Mouse (Mus musculus) adrenal gland, postnatal 14 days (tissue): Measurements from ENCODE around the gene Rassf3. TPM values are rescaled to one million over a fixed set of nuclear protein-coding genes. Genes with fewer than 3 reads are reported as not detected.

Experiments used
- DNase-seq: peaks from one replicate; pipeline ENCODE4 v3.0.0; 2021; ENCODE audit warnings: mixed read lengths
- total RNA-seq: library from RNA; stranded (reverse); gene quantifications from 2 replicates; pipeline ENCODE4 v1.2.3, GENCODE M21; 2021

Gene Rassf3
- total RNA-seq, 1 experiment from 2014 or later, result 40.1 TPM

DNA sequence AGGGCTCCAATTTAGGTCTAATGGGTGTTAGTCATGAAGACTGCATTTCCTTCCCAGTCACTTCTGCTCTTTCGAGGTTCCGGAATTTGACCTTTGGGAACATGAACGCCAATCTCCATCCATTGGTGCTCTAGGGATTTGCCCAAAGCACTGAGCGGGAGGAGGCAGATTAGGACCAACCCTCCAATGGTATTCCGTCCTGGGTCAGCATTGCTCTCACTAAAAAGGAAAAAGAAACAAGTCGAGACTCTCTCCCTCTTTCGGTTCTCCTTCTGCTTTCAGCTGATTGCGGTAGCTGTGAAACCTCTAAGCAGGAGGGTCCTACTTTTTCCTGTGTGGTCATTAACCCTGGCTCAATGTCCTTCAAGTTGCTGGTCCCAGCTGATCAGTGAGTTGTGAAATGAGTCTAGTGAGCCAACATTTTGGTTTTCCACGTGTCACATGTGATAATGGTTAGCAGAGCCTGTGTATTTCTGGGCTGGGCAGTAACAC lies 110.3 kb downstream of the Rassf3 start:
- peak; percentile 63 for DNase-seq

DNA sequence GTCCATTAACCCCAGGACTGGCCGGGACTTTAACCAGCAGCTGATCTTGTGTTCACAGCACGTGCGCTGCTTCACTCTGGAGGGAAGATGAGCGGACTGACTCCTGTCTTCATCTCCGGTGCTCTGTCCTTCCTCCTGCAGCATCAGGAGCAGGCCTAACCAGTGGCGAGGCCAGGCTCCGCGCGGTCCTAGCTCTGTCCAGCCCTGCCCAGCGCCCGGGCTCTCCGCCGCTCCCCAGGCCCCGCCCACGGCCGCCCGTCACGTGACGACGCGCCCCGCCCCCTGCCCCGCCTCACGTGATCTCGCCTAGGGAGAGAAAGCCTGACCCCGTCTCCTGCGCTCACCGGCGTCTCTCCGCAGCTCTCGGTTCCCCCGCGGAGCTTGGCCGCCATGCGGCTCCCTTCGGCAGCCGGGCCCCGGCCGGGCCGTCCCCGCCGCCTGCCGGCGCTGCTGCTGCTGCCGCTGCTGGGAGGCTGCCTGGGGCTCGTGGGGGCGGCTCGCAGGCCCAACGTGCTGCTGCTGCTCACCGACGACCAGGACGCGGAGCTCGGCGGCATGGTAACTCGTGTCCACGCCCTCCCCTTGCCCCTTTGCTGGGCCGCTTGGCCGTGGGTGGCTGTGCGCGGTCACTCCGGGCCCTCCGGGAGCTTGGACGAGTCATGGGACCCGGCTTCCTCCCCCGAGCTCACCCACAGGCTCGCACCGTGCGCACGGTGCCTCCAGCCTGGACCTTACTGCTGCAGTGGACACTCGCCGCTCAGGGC lies 111.2 kb downstream of the Rassf3 start, which contains the start of gene Gns:
Gene Gns, plus strand, starts transcription at position 290 of the 764 bp plus-strand sequence.
- peak; percentile 97 for DNase-seq

DNA sequence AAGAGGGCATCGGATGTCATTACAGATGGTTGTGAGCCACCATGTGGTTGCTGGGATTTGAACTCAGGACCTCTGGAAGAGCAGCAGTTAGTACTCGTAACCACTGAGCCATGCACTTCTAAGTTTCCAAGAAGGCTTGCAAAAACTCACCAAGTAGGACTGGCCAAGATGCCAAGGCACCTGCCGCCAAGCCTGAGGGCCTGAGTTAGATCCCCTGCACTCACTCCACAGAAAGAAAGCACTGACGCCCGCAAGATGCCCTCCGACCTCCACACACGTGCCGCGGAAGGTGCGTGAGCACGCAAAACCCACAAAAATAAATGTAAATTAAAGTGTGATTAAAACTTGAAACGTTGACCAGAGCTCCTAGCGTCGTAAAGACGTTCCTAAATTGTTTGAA lies 111.8 kb downstream of the Rassf3 start:
- DNase-seq, result no peak

DNA sequence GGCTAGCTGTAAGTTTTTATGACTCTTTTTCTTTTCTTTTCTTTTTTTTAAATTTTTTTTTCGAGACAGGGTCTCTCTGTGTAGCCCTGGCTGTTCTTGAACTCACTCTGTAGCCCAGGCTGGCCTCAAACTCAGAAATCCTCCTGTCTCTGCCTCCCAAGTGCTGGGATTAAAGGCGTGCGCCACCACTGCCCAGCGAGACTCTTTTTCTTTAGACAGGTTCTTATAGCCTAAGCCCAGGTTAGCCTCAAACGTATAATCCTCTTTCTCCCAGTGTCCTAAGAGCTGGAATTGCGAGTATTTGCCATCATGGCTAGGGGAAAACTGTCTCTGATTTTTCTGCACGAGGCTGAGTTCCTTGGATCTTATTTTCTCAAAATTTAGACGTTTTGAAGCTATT lies 112.9 kb downstream of the Rassf3 start:
- no peak for DNase-seq

DNA sequence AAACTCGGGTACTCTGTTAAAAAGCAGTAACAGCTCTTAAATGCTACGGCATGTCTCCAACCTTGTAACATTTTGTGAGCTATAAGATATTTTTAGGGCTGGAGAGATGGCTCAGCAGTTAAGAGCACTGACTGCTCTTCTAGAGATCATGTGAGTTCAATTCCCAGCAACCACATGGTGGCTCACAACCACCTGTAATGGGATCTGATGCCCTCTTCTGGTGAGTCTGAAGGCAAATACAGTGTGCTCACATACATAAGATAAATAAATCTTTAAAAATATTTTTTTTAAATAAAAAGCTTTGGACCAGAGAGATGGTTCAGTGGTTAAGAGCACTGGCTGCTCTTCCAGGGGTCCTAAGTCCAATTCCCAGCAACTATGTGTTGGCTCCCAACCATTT lies 115.8 kb downstream of the Rassf3 start:
- no peak for DNase-seq

Other genes starting within 250 kb of the Rassf3 start
- 3.9 and 4.2 TPM in 2 replicates for gene Tbc1d30, start 125.1 kb downstream of the Rassf3 start, total RNA-seq
- 126 and 138 TPM in 2 replicates for gene Gns, start 111.3 kb downstream of the Rassf3 start, total RNA-seq
- gene Tbk1, start 110.4 kb upstream of the Rassf3 start, total RNA-seq, result 37.3 and 39.5 TPM in 2 replicates
- gene Xpot, start 150.0 kb upstream of the Rassf3 start, total RNA-seq, result 53.6 and 56.4 TPM in 2 replicates
- gene D930020B18Rik, start 165.2 kb upstream of the Rassf3 start, total RNA-seq, result not detected in 2 replicates